Mouse (Mus musculus) G1E (cell line): ENCODE measurements around the gene Nbas. TPM values are rescaled to one million over a fixed set of nuclear protein-coding genes. Genes with fewer than 3 reads are reported as not detected.

Experiments
- ATAC-seq: 2 replicates; pipeline ENCODE4 v1.8.0; 2016; ENCODE audit warnings: mild to moderate bottlenecking; ENCODE audit not compliant: insufficient number of reproducible peaks, poor library complexity, low FRiP score, severe bottlenecking; ENCODE audit errors: extremely low read depth
- DNase-seq: peaks from one replicate; pipeline ENCODE4 v3.0.0; 2012; ENCODE audit warnings: low spot score
- H3K27me3 ChIP-seq: 2 replicates; pipeline ENCODE4 v1.6.1; 2012; ENCODE audit warnings: mild to moderate bottlenecking, low read length, inconsistent platforms; ENCODE audit not compliant: insufficient read depth
- H3K36me3 ChIP-seq: replicated peaks from 2 replicates; pipeline ENCODE3; 2012; ENCODE audit warnings: mild to moderate bottlenecking, inconsistent platforms
- H3K4me1 ChIP-seq: 2 replicates; pipeline ENCODE4 v1.6.1; 2012; ENCODE audit warnings: low read depth, low read length, inconsistent platforms, mixed read lengths; ENCODE audit not compliant: insufficient read depth
- H3K4me3 ChIP-seq: 2 replicates; pipeline ENCODE4 v1.5.1; 2012; ENCODE audit warnings: low read depth, mild to moderate bottlenecking, inconsistent platforms, low read length, moderate library complexity, mixed read lengths
- H3K9me3 ChIP-seq: replicated peaks from 2 replicates; pipeline ENCODE4 v1.6.1; 2012; ENCODE audit warnings: inconsistent platforms
- CTCF ChIP-seq: IDR thresholded peaks from 2 replicates; pipeline ENCODE4 v1.5.1; 2012; ENCODE audit warnings: low read depth, low read length, inconsistent platforms, mixed read lengths
- GATA1 ChIP-seq: IDR thresholded peaks from 2 replicates; pipeline ENCODE4 v1.6.1; 2012; ENCODE audit warnings: borderline replicate concordance, low read length, inconsistent platforms, mixed read lengths
- GATA2 ChIP-seq: IDR thresholded peaks from 2 replicates; pipeline ENCODE4 v1.6.1; 2012; ENCODE audit warnings: low read depth, low read length, inconsistent platforms, borderline replicate concordance
- POLR2AphosphoS5 ChIP-seq: IDR thresholded peaks from 2 replicates; pipeline ENCODE4 v1.6.1; 2012; ENCODE audit warnings: low read depth, low read length, inconsistent platforms; ENCODE audit not compliant: insufficient replicate concordance
- TAL1 ChIP-seq: conservative IDR thresholded peaks from 2 replicates; pipeline ENCODE4 v1.6.1; 2012; ENCODE audit warnings: low read depth, low read length, inconsistent platforms, mixed read lengths
- polyA plus RNA-seq: library from polyadenylated mRNA; stranded (reverse); fragments of >175 nt; gene quantifications from 2 replicates; pipeline ENCODE4 v1.2.3, GENCODE M21; 2012
- total RNA-seq, 2 experiments: library from RNA; stranded (forward) in 1 of 2; stranded (reverse) in 1 of 2; fragments of 200-1000 nt in 1 of 2; fragments of >200 nt in 1 of 2; fragmentation: Nextera tagmentation in 1 of 2; gene quantifications; 2 replicates each; pipeline ENCODE4 v1.2.3; 2014 to 2017

The Nbas gene
- total RNA-seq (2014; fragmentation: Nextera tagmentation) (34.5 and 37.3 TPM in 2 replicates), total RNA-seq (2017) (19.6 and 20.2 TPM in 2 replicates), polyA plus RNA-seq (4.4 and 7.0 TPM in 2 replicates)

- Histone ChIP-seq H3K27me3 (peaks cover under 1% of the 10 kb centered on the region), H3K4me3 (peak within 1 kb of the TSS; percentile 98), H3K4me1 (peaks cover 15% of the 10 kb centered on the region), H3K9me3 (no peaks in the 10 kb centered on the region), H3K36me3 (peaks cover 14% of the 10 kb centered on the region)
- DNase-seq, result peak; percentile 64
- peak; percentile 79 for ATAC-seq
- TF ChIP-seq POLR2AphosphoS5 (no peak), CTCF (no peak), GATA2 (no peak), TAL1 (no peak), GATA1 (no peak)
Observed at GRCm38 (mm10) chr12:13268826-13269449, at the start of gene Nbas. TSS of gene Nbas (plus strand) at chr12:13269133.

GRCm38 (mm10) chr12:13242453-13242852 lies 26.5 kb upstream of the Nbas start:
- H3K36me3 ChIP-seq, result peaks cover 90% of the 10 kb centered on the region
- no peaks in the 10 kb centered on the region for H3K9me3 ChIP-seq
- no peaks in the 10 kb centered on the region for H3K27me3 ChIP-seq
- H3K4me1 ChIP-seq, result peaks cover 9% of the 10 kb centered on the region
- no peak for DNase-seq
- ATAC-seq, result no peak
- TF ChIP-seq POLR2AphosphoS5 (no peak), GATA2 (no peak), CTCF (no peak), TAL1 (no peak), GATA1 (no peak)
- H3K4me3 ChIP-seq, result no peak overlapping the region

- peak; percentile 87 for ATAC-seq
Observed at GRCm38 (mm10) chr12:13248691-13249572, 20.0 kb upstream of the Nbas start, which contains the start of gene Ddx1. TSS of gene Ddx1 (minus strand) at chr12:13249213.

GRCm38 (mm10) chr12:13249573-13249919 lies 19.4 kb upstream of the Nbas start:
- no peak for DNase-seq
- Histone ChIP-seq H3K4me3 (peak overlapping the region; percentile 93), H3K27me3 (peaks cover 3% of the 10 kb centered on the region), H3K4me1 (peaks cover 23% of the 10 kb centered on the region), H3K36me3 (peaks cover 24% of the 10 kb centered on the region), H3K9me3 (no peaks in the 10 kb centered on the region)
- no peak for ATAC-seq
- TF ChIP-seq CTCF, result no peak
- no peak for TF ChIP-seq POLR2AphosphoS5
- no peak for TF ChIP-seq GATA2
- no peak for TF ChIP-seq GATA1
- no peak for TF ChIP-seq TAL1

More at GRCm38 (mm10) chr12:13248691-13249572, 20.0 kb upstream of the Nbas start, which contains the start of gene Ddx1:
- H3K36me3 ChIP-seq, result peaks cover 30% of the 10 kb centered on the region
- peaks cover 2% of the 10 kb centered on the region for H3K27me3 ChIP-seq
- H3K4me3 ChIP-seq, result peak within 1 kb of the TSS; percentile 93
- H3K9me3 ChIP-seq, result no peaks in the 10 kb centered on the region
- H3K4me1 ChIP-seq, result peaks cover 23% of the 10 kb centered on the region
- DNase-seq, result peak; percentile 72
- no peak for TF ChIP-seq TAL1
- TF ChIP-seq POLR2AphosphoS5, result no peak
- TF ChIP-seq CTCF, result no peak
- no peak for TF ChIP-seq GATA1
- no peak for TF ChIP-seq GATA2

GRCm38 (mm10) chr12:13255068-13255467 lies 13.9 kb upstream of the Nbas start:
- Histone ChIP-seq H3K4me1 (peaks cover 9% of the 10 kb centered on the region), H3K27me3 (peaks cover 24% of the 10 kb centered on the region), H3K4me3 (no peak overlapping the region), H3K9me3 (no peaks in the 10 kb centered on the region), H3K36me3 (no peaks in the 10 kb centered on the region)
- DNase-seq (no peak), ATAC-seq (no peak)
- TF ChIP-seq GATA1, result no peak
- no peak for TF ChIP-seq POLR2AphosphoS5
- TF ChIP-seq TAL1, result no peak
- no peak for TF ChIP-seq GATA2
- no peak for TF ChIP-seq CTCF

GRCm38 (mm10) chr12:13255701-13256100 lies 13.2 kb upstream of the Nbas start:
- DNase-seq, result no peak
- H3K9me3 ChIP-seq, result no peaks in the 10 kb centered on the region
- no peaks in the 10 kb centered on the region for H3K36me3 ChIP-seq
- H3K4me1 ChIP-seq, result peaks cover 6% of the 10 kb centered on the region
- peaks cover 24% of the 10 kb centered on the region for H3K27me3 ChIP-seq
- no peak for TF ChIP-seq CTCF
- no peak for TF ChIP-seq GATA2
- TF ChIP-seq TAL1, result no peak
- TF ChIP-seq POLR2AphosphoS5, result no peak
- TF ChIP-seq GATA1, result no peak
- no peak for ATAC-seq
- H3K4me3 ChIP-seq, result no peak overlapping the region
